Mouse (Mus musculus) intestine, embryonic 14.5 days (tissue): ENCODE results near the gene Sgms1. TPM values are rescaled to one million over a fixed set of nuclear protein-coding genes. Genes with fewer than 3 reads are reported as not detected.
"Not testable (repeated sequence)": the region's sequence is repeated elsewhere in the genome, so short reads cannot be mapped to it uniquely, and the experiment has no call there.

ENCODE experiments used
- ATAC-seq: fragments of 200-750 bp; cut with Nextera tagmentation; replicated peaks from 2 replicates; pipeline ENCODE4 v1.8.0; 2017; ENCODE audit warnings: low read depth, moderate number of reproducible peaks, moderate TSS enrichment, moderate library complexity; ENCODE audit not compliant: low FRiP score, low TSS enrichment
- DNase-seq: peaks from one replicate; pipeline ENCODE4 v3.0.0-alpha.2; 2018; ENCODE audit warnings: low spot score
- H3K27ac ChIP-seq: fragments of 300-500 bp; sonication (generic); 2 replicates; pipeline ENCODE4 v1.5.1; 2014; ENCODE audit warnings: low read depth, mild to moderate bottlenecking, control low read depth
- H3K27me3 ChIP-seq: fragments of 300-500 bp; sonication (generic); replicated peaks from 2 replicates; pipeline ENCODE4 v1.6.1; 2014; ENCODE audit warnings: low read length, control low read depth; ENCODE audit not compliant: control insufficient read depth, insufficient read depth
- H3K36me3 ChIP-seq: fragments of 300-500 bp; sonication (generic); 2 replicates; pipeline ENCODE4 v1.6.1; 2014; ENCODE audit warnings: low read length, control low read depth; ENCODE audit not compliant: control insufficient read depth, insufficient read depth
- H3K4me1 ChIP-seq: fragments of 300-500 bp; sonication (generic); replicated peaks from 2 replicates; pipeline ENCODE4 v1.6.1; 2014; ENCODE audit warnings: low read length, control low read depth, mixed read lengths; ENCODE audit not compliant: control insufficient read depth, insufficient read depth
- H3K4me2 ChIP-seq: fragments of 300-500 bp; sonication (generic); 2 replicates; pipeline ENCODE4 v1.6.1; 2014; ENCODE audit warnings: low read length
- H3K4me3 ChIP-seq: fragments of 300-500 bp; sonication (generic); 2 replicates; pipeline ENCODE4 v1.5.1; 2014; ENCODE audit warnings: low read depth, low read length, control low read depth, mixed read lengths
- H3K9ac ChIP-seq: fragments of 300-500 bp; sonication (generic); 2 replicates; pipeline ENCODE4 v1.6.1; 2014; ENCODE audit warnings: mild to moderate bottlenecking, low read length
- H3K9me3 ChIP-seq: fragments of 300-500 bp; sonication (generic); 2 replicates; pipeline ENCODE4 v1.6.1; 2016; ENCODE audit warnings: low read length, control low read depth; ENCODE audit not compliant: control insufficient read depth
- WGBS: fragments of 180-500 bp; shearing (Covaris S2); extraction: QIAGEN DNeasy Blood & Tissue Kit; methylation state at CpG from one replicate; pipeline ENCODE4 v1.1.7; 2014; 5-methylcytosine and 5-hydroxymethylcytosine counted together
- polyA plus RNA-seq: library from polyadenylated mRNA; unstranded; fragments of >200 nt; fragmentation: Nextera tagmentation; extraction: Ambion mirVana; gene quantifications from 2 replicates; pipeline ENCODE4 v1.2.1, GENCODE M21; 2014

The Sgms1 gene
- polyA plus RNA-seq, 1 experiment from 2014 or later = 37.5 TPM

GRCm38 (mm10) chr19:32098582-32098981, 290.9 kb downstream of the Sgms1 start:
- Histone ChIP-seq H3K9me3 (no peaks in the 10 kb centered on the region), H3K9ac (no peak overlapping the region), H3K4me2 (no peak overlapping the region), H3K27ac (no peak overlapping the region), H3K36me3 (no peaks in the 10 kb centered on the region), H3K4me3 (no peak overlapping the region), H3K27me3 (no peaks in the 10 kb centered on the region), H3K4me1 (no peaks in the 10 kb centered on the region)
- 76% methylated on average over 3 of the region's 3 CpGs for WGBS
- ATAC-seq = no peak
- no peak for DNase-seq

GRCm38 (mm10) chr19:32092358-32092757, 297.2 kb downstream of the Sgms1 start:
- WGBS = 82% methylated on average over 4 of the region's 4 CpGs
- no peak overlapping the region for H3K4me3 ChIP-seq
- no peak overlapping the region for H3K4me2 ChIP-seq
- H3K9me3 ChIP-seq = no peaks in the 10 kb centered on the region
- DNase-seq = no peak
- H3K36me3 ChIP-seq = no peaks in the 10 kb centered on the region
- H3K27me3 ChIP-seq = no peaks in the 10 kb centered on the region
- no peak overlapping the region for H3K9ac ChIP-seq
- no peak overlapping the region for H3K27ac ChIP-seq
- no peak for ATAC-seq
- H3K4me1 ChIP-seq = no peaks in the 10 kb centered on the region

DNA sequence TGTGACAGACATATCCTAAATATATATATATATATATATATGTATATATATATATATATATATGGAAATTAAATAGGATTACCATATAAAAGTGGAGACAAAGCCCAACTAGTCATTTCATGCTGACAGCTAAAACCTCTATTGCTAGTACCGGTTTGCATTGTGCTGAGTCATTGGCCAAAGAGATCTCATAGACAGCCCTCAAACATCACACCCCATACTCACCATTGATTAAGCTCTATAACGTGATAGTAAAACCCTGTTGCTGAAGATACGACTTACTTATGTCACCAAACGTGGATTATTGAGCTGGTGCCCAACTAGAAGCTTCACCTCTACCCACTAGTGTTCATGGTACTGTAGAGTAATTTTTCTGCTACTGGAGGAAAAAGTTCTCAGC, 298.7 kb downstream of the Sgms1 start:
- no peak overlapping the region for H3K4me2 ChIP-seq
- H3K36me3 ChIP-seq = no peaks in the 10 kb centered on the region
- H3K27ac ChIP-seq = no peak overlapping the region
- no peaks in the 10 kb centered on the region for H3K4me1 ChIP-seq
- H3K27me3 ChIP-seq = no peaks in the 10 kb centered on the region
- ATAC-seq = no peak
- WGBS = 86% methylated on average over 4 of the region's 4 CpGs
- no peak for DNase-seq
- no peak overlapping the region for H3K9ac ChIP-seq
- no peak overlapping the region for H3K4me3 ChIP-seq
- no peaks in the 10 kb centered on the region for H3K9me3 ChIP-seq

GRCm38 (mm10) chr19:32088570-32088969, 300.9 kb downstream of the Sgms1 start:
- 89% methylated on average over 1 of the region's 1 CpGs for WGBS
- ATAC-seq (no peak), DNase-seq (no peak)
- no peak overlapping the region for H3K4me3 ChIP-seq
- no peaks in the 10 kb centered on the region for H3K27me3 ChIP-seq
- no peaks in the 10 kb centered on the region for H3K4me1 ChIP-seq
- H3K9ac ChIP-seq = no peak overlapping the region
- no peak overlapping the region for H3K27ac ChIP-seq
- no peaks in the 10 kb centered on the region for H3K9me3 ChIP-seq
- no peaks in the 10 kb centered on the region for H3K36me3 ChIP-seq
- no peak overlapping the region for H3K4me2 ChIP-seq

- DNase-seq (no peak), ATAC-seq (no peak)
- Histone ChIP-seq H3K9me3 (no peaks in the 10 kb centered on the region), H3K4me2 (no peak overlapping the region), H3K27ac (no peak overlapping the region), H3K4me3 (no peak overlapping the region), H3K9ac (no peak overlapping the region), H3K27me3 (no peaks in the 10 kb centered on the region), H3K36me3 (no peaks in the 10 kb centered on the region), H3K4me1 (no peaks in the 10 kb centered on the region)
- WGBS = 78% methylated on average over 6 of the region's 6 CpGs
These were observed 301.6 kb downstream of the Sgms1 start for GRCm38 (mm10) chr19:32087736-32088470.

- H3K36me3 ChIP-seq, ATAC-seq, H3K27ac ChIP-seq, H3K4me3 ChIP-seq, DNase-seq, H3K4me2 ChIP-seq, H3K9ac ChIP-seq, H3K27me3 ChIP-seq, H3K9me3 ChIP-seq, H3K4me1 ChIP-seq: not testable (repeated sequence)
- 80% methylated on average over 1 of the region's 1 CpGs for WGBS
These were observed 304.7 kb downstream of the Sgms1 start for GRCm38 (mm10) chr19:32084813-32085212.

Other genes with a start within 250 kb of the Sgms1 start
- gene Rpl9-ps6, start 76.9 kb upstream of the Sgms1 start, polyA plus RNA-seq = 131 and 152 TPM in 2 replicates
- gene Minpp1, start 96.1 kb upstream of the Sgms1 start, polyA plus RNA-seq = 63.1 and 65.3 TPM in 2 replicates
- gene Papss2, start 206.1 kb upstream of the Sgms1 start, polyA plus RNA-seq = 6.0 and 6.4 TPM in 2 replicates